Mouse (Mus musculus): ENCODE data around the gene Zfp423. TPM values are rescaled to one million over a fixed set of nuclear protein-coding genes. Genes with fewer than 3 reads are reported as not detected.

Zfp423 gene
- polyA plus RNA-seq, 1 experiment, result not detected

DNA sequence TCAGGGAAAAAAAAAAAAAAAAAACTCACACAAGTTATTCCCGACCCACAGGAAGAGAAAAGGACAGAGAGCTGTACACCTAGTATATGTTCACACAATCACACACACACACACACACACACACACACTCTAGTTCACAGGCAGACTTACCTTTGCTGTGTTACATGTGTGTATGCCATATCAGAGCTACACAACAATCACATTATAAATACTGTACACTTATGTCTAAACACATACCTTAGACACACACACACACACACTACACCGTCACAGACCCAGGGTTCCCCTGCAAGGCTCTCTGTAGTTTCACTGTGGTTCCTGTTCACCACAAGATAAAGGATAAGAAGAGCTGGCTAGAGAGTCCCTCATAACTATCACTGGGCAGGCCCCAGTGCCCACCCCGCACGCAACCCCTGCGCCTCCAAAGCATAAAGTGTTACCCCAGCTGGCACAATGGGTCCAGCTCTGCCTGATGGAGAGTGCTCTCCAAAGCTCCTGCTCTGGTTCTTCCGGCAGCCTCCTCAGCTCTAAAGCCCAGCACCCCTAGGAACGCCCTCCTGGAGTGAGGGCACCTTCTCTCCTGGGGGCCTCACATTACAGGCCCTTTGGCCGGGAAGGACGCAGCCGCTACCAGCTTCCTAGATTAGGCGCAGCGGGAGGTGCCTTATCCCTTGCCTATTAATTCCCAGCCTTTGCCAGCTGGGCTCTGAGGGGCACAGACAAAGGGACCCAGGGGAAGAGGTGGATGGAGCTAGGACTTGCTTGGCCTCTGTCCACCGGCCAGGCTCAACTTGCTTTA, 174.6 kb downstream of the Zfp423 start:
- Histone ChIP-seq H3K9me3 (ENCODE audit: control insufficient read depth, low read length) (no peaks in the 10 kb centered on the region), H3K36me3 (ENCODE audit: control insufficient read depth) (no peaks in the 10 kb centered on the region), H3K4me3 (replicated peaks) (no peak overlapping the region), H3K27me3 (ENCODE audit: control insufficient read depth) (no peaks in the 10 kb centered on the region), H3K4me1 (ENCODE audit: control insufficient read depth) (no peaks in the 10 kb centered on the region)
- TF ChIP-seq GATA1 (IDR thresholded peaks at IDR 0.05; ENCODE audit: low read length), result no peak
- no peak for TF ChIP-seq TAL1 (IDR thresholded peaks at IDR 0.05; ENCODE audit: low read length)

DNA sequence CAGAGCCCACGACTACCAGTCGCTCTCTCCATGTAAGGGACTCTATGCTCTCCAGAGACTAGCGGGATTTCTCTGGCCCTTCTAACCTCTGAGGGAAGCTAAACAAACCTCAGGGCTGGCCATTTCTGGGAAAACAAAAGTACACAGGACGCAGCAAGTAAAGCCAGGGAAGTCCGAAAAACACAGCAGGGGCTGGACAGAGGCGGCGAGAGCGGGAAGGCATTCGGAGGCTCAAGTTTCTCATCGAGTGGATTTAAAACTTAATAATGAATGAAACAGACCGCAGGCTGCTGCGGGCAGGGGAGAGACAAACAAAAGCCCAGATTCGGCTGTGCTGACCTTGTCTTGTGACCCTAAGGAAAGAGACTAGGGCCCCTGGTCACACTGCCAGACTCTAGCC, 175.2 kb downstream of the Zfp423 start:
- TF ChIP-seq GATA1 (IDR thresholded peaks at IDR 0.05; ENCODE audit: low read length) (no peak), TAL1 (IDR thresholded peaks at IDR 0.05; ENCODE audit: low read length) (no peak)
- Histone ChIP-seq H3K4me1 (ENCODE audit: control insufficient read depth) (no peaks in the 10 kb centered on the region), H3K9me3 (ENCODE audit: control insufficient read depth, low read length) (no peaks in the 10 kb centered on the region), H3K36me3 (ENCODE audit: control insufficient read depth) (no peaks in the 10 kb centered on the region), H3K4me3 (replicated peaks) (no peak overlapping the region), H3K27me3 (ENCODE audit: control insufficient read depth) (no peaks in the 10 kb centered on the region)

GRCm38 (mm10) chr8:87783198-87783597, 176.2 kb downstream of the Zfp423 start:
- H3K4me1 ChIP-seq (ENCODE audit: control insufficient read depth), result no peaks in the 10 kb centered on the region
- H3K36me3 ChIP-seq (ENCODE audit: control insufficient read depth), result no peaks in the 10 kb centered on the region
- no peak overlapping the region for H3K4me3 ChIP-seq (replicated peaks)
- no peaks in the 10 kb centered on the region for H3K27me3 ChIP-seq (ENCODE audit: control insufficient read depth)
- TF ChIP-seq GATA1 (IDR thresholded peaks at IDR 0.05; ENCODE audit: low read length), result no peak
- TF ChIP-seq TAL1 (IDR thresholded peaks at IDR 0.05; ENCODE audit: low read length), result no peak
- no peaks in the 10 kb centered on the region for H3K9me3 ChIP-seq (ENCODE audit: control insufficient read depth, low read length)

DNA sequence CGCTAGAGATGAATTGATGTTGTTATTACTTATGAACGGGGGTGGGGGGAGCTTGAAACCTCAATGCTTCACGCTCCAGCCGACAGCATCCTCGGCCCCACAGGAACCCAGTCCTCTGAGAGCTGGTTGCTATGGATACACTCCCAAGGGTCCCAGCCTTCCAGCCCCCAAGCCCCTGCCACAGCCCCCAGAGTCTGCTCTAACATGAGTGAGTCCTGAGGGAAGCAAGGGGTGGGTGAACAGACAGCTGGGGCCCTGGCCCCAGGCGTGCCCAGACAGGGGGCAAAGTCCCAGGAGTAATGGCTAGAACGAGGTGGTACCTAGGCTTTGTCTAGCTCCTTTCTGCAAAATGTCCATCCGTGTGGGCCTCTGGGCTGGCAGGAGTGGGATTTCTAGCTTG, 181.8 kb downstream of the Zfp423 start:
- H3K9me3 ChIP-seq (ENCODE audit: control insufficient read depth, low read length), result no peaks in the 10 kb centered on the region
- no peak overlapping the region for H3K4me3 ChIP-seq (replicated peaks)
- no peaks in the 10 kb centered on the region for H3K27me3 ChIP-seq (ENCODE audit: control insufficient read depth)
- TF ChIP-seq TAL1 (IDR thresholded peaks at IDR 0.05; ENCODE audit: low read length) (no peak), GATA1 (IDR thresholded peaks at IDR 0.05; ENCODE audit: low read length) (no peak)
- no peaks in the 10 kb centered on the region for H3K36me3 ChIP-seq (ENCODE audit: control insufficient read depth)
- H3K4me1 ChIP-seq (ENCODE audit: control insufficient read depth), result no peaks in the 10 kb centered on the region

- H3K9me3 ChIP-seq (ENCODE audit: control insufficient read depth, low read length), result no peaks in the 10 kb centered on the region
- no peak for TF ChIP-seq GATA1 (IDR thresholded peaks at IDR 0.05; ENCODE audit: low read length)
- TF ChIP-seq TAL1 (IDR thresholded peaks at IDR 0.05; ENCODE audit: low read length), result no peak
- H3K4me3 ChIP-seq (replicated peaks), result no peak overlapping the region
- no peaks in the 10 kb centered on the region for H3K36me3 ChIP-seq (ENCODE audit: control insufficient read depth)
- no peaks in the 10 kb centered on the region for H3K4me1 ChIP-seq (ENCODE audit: control insufficient read depth)
- H3K27me3 ChIP-seq (ENCODE audit: control insufficient read depth), result no peaks in the 10 kb centered on the region
Measured at GRCm38 (mm10) chr8:87775889-87776288, 183.5 kb downstream of the Zfp423 start.

- no peaks in the 10 kb centered on the region for H3K9me3 ChIP-seq (ENCODE audit: control insufficient read depth, low read length)
- no peak overlapping the region for H3K4me3 ChIP-seq (replicated peaks)
- H3K27me3 ChIP-seq (ENCODE audit: control insufficient read depth), result no peaks in the 10 kb centered on the region
- TF ChIP-seq GATA1 (IDR thresholded peaks at IDR 0.05; ENCODE audit: low read length) (no peak), TAL1 (IDR thresholded peaks at IDR 0.05; ENCODE audit: low read length) (no peak)
- H3K4me1 ChIP-seq (ENCODE audit: control insufficient read depth), result no peaks in the 10 kb centered on the region
- H3K36me3 ChIP-seq (ENCODE audit: control insufficient read depth), result no peaks in the 10 kb centered on the region
Measured at GRCm38 (mm10) chr8:87774966-87775365, 184.4 kb downstream of the Zfp423 start.

DNA sequence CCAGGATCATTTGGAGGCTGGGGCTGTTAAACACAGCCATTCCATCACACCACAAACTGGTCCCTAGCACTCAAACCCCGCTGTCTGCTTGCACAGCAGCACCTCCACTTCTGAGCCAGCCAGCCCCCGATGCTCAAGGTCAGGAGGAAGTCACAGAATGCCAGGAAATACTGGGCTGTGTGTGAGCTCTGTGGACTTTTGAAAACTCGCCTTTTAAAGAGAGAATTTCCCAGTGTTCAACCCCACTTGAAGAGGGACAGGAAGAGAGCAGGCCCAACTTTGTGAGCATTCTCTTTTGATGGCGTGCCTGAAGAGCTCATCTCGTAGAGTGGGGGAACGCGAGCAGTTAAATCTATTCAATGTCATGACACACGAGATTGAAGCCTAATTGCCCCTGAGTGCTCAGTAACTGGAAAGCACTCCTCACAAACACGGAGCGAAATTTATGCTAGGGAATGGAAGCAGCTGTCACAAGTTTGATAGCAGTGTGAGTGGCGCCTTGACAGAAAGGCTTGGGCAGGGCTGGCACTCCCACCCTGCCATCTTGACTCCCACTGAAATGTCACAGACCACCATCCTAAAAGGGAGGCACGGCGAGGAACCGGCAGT, 186.4 kb downstream of the Zfp423 start:
- Histone ChIP-seq H3K27me3 (ENCODE audit: control insufficient read depth) (no peaks in the 10 kb centered on the region), H3K4me1 (ENCODE audit: control insufficient read depth) (no peaks in the 10 kb centered on the region), H3K4me3 (replicated peaks) (no peak overlapping the region), H3K9me3 (ENCODE audit: control insufficient read depth, low read length) (no peaks in the 10 kb centered on the region), H3K36me3 (ENCODE audit: control insufficient read depth) (no peaks in the 10 kb centered on the region)
- no peak for TF ChIP-seq TAL1 (IDR thresholded peaks at IDR 0.05; ENCODE audit: low read length)
- no peak for TF ChIP-seq GATA1 (IDR thresholded peaks at IDR 0.05; ENCODE audit: low read length)

DNA sequence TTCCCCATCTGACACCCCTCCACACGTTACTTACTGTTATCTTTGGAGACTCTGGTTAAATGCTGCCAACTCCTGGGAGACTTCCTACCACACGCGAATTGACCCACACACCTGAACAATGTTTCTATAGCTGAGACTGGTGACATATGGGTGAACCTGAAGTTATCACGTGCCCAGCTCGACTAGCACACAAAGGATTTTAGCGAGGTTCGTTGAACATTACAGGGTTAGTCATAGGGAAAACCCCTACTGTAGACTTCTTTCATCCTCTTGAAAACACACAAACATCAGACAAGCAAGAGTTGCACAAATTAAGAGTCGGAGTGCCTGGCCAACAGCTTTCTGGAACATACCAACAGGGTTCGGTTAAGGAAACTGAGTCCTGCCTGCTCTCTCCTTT, 191.5 kb downstream of the Zfp423 start:
- TF ChIP-seq GATA1 (IDR thresholded peaks at IDR 0.05; ENCODE audit: low read length) (no peak), TAL1 (IDR thresholded peaks at IDR 0.05; ENCODE audit: low read length) (no peak)
- no peaks in the 10 kb centered on the region for H3K4me1 ChIP-seq (ENCODE audit: control insufficient read depth)
- H3K4me3 ChIP-seq (replicated peaks), result no peak overlapping the region
- no peaks in the 10 kb centered on the region for H3K9me3 ChIP-seq (ENCODE audit: control insufficient read depth, low read length)
- H3K27me3 ChIP-seq (ENCODE audit: control insufficient read depth), result no peaks in the 10 kb centered on the region
- no peaks in the 10 kb centered on the region for H3K36me3 ChIP-seq (ENCODE audit: control insufficient read depth)

GRCm38 (mm10) chr8:87765276-87765675, 194.1 kb downstream of the Zfp423 start:
- TF ChIP-seq GATA1 (IDR thresholded peaks at IDR 0.05; ENCODE audit: low read length) (no peak), TAL1 (IDR thresholded peaks at IDR 0.05; ENCODE audit: low read length) (no peak)
- no peaks in the 10 kb centered on the region for H3K9me3 ChIP-seq (ENCODE audit: control insufficient read depth, low read length)
- H3K36me3 ChIP-seq (ENCODE audit: control insufficient read depth), result no peaks in the 10 kb centered on the region
- no peaks in the 10 kb centered on the region for H3K27me3 ChIP-seq (ENCODE audit: control insufficient read depth)
- H3K4me1 ChIP-seq (ENCODE audit: control insufficient read depth), result no peaks in the 10 kb centered on the region
- H3K4me3 ChIP-seq (replicated peaks), result no peak overlapping the region
